Mouse (Mus musculus) small intestine, adult 10 weeks (tissue): Measurements from ENCODE around the gene Maml3. TPM values are rescaled to one million over a fixed set of nuclear protein-coding genes. Genes with fewer than 3 reads are reported as not detected.

Experiments used
- polyA plus RNA-seq: library from polyadenylated mRNA; stranded (reverse); fragments of 350-450 nt; fragmentation: Illumina TruSeq; extraction: RNeasy Lipid Tissue Mini Kit (QIAGEN cat#74804); gene quantifications from one replicate; pipeline ENCODE4 v1.2.3, GENCODE M21; 2014; ENCODE audit warnings: low replicate concordance

The Maml3 gene
- 1.3 TPM for polyA plus RNA-seq

DNA sequence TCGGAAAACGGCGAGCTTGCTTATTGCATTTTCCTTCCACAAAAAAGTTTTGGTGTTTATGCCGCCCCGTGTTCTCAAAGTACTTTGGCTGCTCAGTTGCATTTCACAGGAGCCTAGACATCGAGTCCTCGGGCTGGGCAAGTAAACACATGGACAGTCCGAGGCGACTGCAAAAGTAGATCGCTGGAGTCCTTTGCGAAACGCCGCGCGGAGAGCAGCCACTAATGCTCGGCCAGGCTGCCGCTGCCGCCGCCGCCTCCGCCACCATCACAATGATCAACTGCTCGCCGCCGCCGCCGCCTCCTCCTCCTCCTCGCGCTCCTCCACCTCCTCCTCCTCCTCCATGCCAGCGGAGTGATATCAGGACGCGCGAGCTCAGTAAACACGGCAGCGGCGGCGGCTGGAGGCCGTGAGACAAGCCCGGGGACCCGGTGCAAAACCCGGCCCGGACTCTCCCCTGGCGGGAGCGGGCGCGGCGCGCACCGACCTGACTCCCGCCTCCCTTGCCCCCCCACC lies at the start of gene Maml3:
TSS of gene Maml3 (minus strand) at position 441 of the 516 bp plus-strand sequence.

DNA sequence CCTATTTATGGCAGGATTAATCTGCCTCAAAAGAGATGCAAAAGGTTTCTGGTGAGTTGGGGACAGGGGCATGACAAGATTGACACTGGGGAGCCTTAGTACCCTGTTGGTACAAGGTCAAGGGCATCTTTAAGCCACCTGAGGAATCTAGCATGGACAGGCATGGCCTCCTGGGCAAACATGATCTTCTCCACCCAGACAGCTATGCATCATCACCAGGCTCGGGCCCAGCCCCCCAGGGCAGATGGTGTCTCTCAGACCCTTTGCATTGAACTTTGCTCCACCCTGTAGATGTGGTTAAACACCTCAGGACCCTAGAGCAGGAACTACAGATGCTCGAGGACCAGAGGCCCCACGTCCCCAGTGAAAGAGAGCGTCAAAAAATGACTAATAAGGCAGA lies 444.8 kb downstream of the Maml3 start, which contains the start of gene Mgst2:
TSS of gene Mgst2 (plus strand) at position 301 of the 400 bp plus-strand sequence.

Other genes starting within 250 kb of the Maml3 start
- gene Foxo1, start 163.3 kb upstream of the Maml3 start, polyA plus RNA-seq = 19.2 TPM